Mouse (Mus musculus) R1 (cell line): ENCODE measurements at regions not wholly inside any gene's neighbourhood (a gene's known extent, or its start where the extent isn't known, plus 50 kb on each side); places are given as distances from the start of the nearest gene placed in this dataset.

ENCODE experiments used
- DNase-seq: peaks from one replicate; pipeline ENCODE4 v3.0.0-alpha.2; 2018; ENCODE audit warnings: low read depth, low spot score

DNA sequence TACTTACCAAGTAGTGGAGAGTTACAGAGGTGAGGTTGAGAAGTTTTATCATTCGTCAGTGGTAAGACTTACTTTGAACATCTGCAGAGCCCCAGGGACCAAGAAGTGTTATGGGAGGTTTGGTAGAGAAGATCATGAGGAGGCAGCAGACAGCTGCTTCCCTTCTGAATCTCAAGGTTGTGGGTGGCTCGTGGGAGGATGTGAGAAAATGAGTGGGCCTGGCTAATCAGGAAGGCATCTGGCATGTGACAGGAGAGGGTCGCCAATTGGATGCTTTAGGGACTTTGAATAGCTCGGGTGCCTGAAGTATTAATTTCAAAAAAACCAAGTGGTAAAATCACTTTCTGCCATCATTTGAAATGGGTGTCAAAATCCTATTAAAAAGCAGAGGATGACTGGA is 258.9 kb downstream of the Sqor start:
- no peak for DNase-seq

DNA sequence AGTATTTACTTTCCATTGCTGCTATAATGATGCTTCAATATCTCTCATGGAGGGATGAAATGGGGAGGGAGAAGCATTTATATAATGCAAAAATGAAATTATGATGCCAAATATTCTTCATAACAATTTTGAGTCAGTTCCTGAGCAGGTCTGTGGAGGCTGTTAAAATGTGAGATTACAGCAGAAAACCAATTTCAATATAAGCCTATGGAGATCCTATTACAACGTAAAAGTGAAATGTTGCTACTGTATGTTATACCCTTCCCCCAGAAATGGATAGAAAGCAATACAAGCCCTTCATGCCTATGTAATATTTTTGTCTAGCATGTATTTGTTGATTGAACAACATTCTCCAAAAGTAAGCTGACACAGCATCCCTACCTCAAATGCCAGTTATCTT is 259.3 kb downstream of the Sqor start:
- no peak for DNase-seq

DNA sequence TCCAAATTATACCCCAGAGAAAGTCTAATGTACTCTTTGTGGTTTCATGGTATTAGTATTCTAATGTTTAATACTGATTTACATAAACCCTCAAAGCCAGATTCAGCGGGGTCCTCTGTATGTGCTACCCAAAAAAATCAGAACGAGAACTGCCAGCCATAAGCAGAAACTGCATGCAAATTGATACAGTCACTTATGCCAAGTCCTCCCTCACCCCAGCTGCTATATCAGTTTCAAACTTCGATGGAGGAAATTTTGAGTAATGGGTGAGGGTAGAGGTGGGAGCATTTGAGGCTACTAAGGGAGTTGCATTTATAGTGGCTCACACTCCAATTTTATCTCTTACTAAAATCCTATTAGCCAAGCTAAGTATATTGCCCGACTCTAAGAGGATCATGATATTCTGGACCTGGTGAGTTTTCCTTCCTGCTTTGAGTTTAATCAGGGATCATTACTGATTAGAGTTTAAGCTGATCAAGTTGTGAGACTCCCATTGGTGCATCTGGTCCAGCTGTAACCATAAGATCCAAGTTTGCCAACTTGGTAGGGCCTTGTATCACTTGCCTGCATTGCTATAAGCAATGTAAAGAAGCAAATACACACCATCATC is 260.0 kb downstream of the Sqor start:
- no peak for DNase-seq

DNA sequence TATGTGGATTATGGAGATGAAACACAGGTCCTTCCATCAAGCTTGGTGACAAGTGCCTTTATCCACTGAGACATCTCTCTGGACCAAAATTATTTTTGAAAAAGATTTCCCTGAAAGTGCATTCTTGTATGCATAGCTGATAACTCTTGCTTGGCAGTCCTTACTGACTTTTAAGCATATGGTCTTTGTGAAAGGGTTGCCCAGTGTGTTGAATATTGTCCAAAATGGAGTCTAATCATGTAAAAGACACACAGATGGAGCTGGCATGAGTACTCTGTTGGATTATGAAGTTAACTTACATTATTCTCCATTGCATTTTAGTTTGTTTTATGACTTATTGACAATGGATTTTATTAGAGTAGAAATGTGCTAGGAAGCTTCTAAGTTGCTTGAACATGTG is 282.3 kb downstream of the Sqor start:
- DNase-seq: no peak

DNA sequence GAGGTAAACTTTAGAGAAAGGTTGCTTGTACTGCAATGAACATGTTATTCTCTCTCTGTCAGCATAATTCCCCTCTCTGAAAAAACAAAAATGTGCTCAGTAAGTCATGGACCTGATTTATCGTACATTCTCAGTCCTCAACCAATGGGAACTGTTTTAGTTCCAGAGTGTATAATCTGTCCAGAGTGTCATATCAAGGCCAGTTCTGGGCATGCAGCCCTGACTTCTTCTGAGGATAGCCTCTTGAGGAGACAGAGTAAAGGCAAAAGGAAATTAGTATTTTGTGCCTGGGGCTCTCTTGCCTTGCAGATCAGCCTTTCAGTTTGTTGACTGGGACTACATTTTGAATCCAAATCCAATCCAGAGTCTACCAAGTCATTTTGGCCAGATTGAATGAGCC is 299.6 kb downstream of the Sqor start:
- DNase-seq: no peak

DNA sequence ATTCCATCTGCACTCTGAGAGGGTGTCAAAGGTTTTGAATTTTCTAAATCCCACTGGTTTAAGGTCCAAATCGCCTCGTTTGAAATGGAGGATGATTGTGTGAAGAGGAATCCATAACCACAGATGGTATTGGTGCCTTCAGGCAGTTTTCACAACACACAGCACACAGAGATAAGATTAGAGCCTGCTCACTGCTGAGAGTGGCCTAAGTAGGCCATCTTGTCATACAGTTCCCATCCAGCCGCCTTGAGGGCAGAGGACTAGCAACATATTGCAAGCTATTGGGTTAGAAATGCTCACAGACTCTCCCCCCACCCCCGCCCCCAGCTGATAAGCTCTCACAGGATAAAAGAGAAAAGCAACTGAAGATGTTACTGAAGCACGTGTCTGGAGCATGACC is 303.8 kb downstream of the Sqor start:
- no peak for DNase-seq

DNA sequence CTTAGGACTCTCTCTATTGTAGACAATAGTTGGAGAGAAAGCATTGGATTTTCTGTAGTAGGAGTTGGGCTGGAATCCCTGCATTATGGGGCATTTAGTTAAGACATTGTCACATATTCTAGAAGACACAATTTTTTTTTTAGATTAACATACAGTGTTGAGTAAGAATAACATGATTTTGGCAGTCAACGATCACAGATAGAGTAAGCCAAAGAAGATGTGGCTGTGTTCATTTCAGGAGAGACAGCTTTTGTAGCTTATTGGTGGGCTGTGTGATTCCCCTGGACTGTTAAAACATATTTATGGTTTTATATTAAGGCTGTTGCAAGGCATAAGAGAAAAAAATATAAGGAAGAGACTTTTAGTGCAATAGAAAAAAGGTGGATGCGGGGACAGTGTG is 307.6 kb downstream of the Sqor start:
- no peak for DNase-seq

DNA sequence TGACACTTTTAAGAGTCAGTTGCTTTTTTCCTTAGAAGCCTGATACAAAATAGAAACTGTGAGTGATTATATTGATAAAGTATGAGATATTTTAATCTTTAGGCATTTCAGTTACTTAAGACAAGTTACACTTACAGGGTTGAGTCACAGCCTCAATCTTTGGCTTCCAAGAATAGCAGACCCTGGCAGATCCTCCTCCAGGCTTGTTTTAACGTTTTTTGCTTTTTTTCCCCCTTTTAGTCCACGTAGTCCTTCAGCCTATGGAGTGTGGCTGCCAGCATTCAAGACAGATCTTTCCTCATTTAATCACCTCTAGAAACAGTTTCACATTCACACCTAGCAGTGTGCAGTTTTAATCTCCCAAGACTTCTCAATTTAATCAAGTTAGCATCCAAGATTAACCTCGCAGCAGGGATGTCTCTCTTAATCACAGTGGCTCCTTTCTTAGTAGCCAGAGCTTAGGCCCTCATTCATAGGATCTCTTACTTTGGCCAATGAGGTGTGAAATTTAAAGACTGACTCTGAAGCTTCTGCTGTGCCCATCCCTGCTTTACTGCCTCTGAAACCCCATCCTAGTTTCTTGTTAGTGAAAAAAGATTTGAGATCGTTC is 308.5 kb downstream of the Sqor start:
- DNase-seq: no peak

DNA sequence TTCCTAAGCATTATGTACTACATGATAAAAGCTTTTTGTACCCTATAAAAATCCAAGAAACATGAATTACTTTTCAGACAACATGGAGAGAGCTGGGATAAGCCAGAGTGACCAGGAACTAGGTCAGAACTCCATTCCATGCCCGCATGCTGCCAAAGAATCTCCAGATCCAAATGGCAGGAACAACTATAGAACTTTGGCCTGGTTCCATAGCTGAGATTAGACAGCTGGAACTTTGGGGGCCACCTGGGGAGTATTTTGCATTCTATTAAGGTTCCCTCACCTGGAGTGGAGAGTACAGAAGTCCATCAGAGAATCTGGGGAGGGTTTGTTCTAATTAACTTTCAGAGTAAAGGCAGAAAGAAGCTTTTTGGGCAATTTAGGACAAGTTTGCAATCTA is 327.7 kb downstream of the Sqor start:
- no peak for DNase-seq

DNA sequence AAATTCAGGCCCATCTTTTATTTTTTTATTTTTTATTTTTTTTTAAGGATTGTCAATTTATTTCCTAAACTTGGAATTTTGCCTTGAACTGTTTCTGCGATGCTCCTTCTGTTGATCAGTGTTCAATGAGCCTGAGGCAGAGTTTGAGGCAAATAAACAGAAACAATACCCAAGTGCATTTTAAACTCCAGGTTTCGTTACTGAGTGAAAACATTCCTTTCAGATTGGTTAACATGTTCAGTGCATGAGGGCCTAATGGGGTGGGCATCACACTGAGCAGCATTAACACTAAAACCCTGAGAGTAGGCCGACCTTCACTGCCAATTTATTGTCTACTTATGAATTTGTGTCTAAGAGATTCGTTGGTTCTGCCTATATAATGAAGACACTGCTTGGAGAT is 338.5 kb downstream of the Sqor start:
- no peak for DNase-seq

DNA sequence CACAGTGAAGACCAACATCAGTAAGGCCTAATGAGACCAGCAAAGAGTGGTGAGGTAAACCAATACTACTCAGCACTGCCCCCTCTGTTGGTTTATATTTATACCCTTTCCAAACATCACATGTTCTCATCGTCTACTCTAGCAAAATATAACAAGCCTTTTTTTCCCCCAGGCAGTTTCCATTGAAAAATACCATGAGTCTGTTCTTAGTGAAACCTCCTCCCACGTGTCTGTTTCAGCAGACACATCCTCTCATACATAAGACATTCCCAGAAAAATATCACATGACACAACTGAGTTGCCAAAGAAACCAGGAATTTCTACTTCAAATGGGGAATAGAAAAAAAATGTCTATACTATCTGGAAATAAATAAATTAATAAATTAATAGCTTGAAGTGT is 366.5 kb downstream of the Sqor start:
- peak; percentile 16 for DNase-seq

DNA sequence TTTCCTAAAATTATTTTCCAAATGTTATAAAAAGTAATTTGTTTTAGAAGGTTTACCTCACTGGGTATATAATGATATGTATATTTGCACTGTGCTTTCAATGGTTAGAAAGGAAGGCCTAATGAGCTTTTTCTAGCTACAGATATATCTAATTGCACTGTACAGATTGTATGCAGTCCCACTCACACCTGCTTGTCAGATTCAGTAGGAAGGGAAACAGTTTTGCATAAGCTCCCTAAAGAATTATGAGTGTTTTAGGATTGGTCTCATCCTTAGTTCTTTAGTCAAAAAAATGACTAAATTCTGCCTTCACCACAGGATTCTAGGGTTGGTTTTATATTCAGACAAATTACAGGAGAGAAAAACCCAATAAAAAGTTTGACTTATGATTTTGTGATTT is 388.1 kb downstream of the Sqor start:
- DNase-seq: no peak

DNA sequence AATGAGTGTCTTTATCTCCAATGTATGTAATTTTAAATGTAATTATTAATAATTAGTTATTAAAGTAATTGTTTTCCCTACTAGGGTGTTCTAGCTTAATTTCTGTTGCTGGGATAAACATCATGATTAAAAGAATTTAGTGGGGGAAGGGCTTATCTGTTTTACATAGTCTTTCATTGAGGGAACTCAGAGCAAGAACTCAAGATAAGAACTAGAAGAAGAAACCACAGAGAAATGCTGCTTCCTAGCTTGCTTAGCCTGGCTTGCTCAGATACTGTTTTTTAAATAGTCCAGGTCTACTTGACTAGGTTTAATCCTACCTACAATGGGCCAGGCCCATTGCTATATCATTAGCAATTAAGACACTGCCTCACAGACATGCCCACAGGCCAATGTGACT is 400.3 kb downstream of the Sqor start:
- no peak for DNase-seq

DNA sequence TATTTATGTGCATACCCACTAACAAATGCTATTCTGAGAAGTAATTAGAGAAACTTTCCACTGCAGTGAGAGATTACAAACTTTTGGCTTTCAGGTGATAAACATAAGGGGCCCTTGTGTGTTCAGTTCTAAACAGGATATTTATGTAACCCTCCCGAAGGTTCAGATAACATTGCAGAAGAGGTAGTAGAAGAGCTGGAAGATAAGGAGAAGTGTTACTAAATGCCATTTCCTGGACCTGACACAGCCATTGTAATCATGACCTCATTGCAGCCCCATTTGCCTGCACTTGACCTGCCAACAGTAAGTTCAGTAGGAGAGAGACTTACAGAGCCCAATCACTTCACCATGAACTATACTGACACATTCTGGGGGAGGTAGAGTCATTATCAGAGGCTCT is 405.6 kb downstream of the Sqor start:
- DNase-seq: no peak

DNA sequence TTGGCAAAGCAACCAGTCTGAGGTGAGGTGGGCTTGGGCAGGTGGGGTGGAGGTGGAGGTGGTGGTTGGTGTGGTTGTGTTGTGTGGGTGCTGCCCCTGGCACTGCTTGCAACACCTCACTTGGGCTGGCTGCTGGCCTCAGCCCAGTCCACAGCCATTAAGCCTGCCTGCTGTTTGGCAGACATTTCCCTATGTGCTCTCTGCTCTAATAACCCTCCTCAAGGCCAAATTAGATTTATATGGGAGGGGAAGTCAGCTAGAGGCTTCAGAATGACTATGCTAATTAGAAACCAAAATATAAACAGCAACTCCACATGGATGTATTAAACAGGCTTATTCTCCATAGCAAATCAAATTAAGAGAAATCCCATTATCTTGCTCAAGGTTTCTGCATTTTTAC is 417.2 kb downstream of the Sqor start:
- DNase-seq: no peak

DNA sequence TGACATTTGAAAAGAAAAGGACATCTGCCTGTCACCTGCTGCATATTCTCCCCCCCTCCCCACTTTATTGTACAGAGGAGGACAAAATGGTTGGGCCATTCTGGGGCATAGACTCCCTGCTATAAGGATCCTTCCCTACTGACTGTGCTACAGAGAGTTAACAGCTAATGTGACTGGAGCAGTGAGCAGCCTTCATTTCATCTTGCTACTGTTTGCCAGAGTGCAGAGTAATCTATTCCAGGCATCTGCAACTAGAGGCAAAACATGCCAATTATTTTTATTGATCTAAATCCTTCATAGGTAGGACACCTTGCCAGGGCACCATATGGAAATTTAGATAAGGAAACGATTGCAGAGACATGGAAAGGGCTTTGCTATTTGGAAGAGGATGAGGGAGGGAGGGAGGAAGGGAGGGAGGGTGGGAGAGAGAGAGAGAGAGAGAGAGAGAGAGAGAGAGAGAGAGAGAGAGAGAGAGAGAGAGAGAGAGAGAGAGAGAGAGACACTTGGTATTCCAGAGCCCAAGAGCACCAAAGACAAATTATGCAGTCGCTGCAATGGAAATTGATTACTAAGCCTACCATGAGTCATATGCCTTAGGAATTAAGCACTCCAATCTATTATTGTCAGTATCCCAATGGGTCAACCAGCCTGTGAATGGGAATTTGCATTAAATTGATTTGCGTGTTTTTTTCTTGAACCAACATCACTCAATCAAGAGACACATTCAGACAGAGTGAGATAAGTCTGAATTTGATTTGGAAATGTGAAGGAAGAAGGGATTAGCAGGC is 426.0 kb downstream of the Sqor start:
- no peak for DNase-seq

DNA sequence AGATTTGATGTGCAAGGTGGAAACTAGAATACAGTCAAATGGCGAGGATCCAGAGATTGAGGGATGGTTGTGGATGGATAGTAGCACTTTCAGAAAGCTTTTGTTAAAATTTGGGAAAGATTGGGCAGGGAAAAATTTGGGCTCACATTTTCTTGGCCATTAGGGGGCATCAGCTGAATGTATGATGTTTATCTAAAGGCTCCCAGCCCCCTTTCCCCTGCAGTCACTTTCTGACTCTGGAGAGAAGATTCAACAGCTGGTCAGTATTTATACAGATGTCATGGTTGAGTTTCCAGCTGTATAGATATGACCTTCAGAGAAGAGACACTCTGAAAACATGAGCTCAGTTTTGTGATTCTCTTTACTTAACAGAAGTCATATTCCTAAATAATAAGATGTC is 429.5 kb downstream of the Sqor start:
- DNase-seq: no peak
